Mouse (Mus musculus): ENCODE results near the gene Fndc10. TPM values are rescaled to one million over a fixed set of nuclear protein-coding genes. Genes with fewer than 3 reads are reported as not detected.

Gene Fndc10
- polyA plus RNA-seq (2015; fragmentation: Nextera tagmentation; extraction: Ambion mirVana): 26.3 and 55.7 TPM in 2 replicates

DNA sequence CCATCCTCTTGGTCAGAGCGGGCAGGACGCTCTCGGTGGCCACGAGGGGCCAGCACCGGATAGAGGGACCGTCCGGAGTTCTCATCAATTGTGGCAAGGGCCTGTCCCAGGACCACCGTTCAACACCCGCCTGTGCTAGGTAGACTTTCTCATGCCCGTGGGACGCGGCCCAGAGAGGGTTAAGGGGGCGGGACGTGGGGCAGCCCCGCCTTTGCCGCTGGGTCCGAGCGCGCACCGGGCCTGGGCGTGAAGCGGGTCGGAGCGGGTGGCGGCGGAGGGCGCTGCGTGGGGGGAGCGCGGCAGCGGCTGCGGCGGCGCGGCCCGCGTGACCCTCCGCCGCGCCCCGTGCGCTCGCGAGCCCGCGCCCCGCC is at the start of gene Fndc10:
Fndc10 (plus strand) TSS at position 232 of the 371 bp plus-strand sequence.

DNA sequence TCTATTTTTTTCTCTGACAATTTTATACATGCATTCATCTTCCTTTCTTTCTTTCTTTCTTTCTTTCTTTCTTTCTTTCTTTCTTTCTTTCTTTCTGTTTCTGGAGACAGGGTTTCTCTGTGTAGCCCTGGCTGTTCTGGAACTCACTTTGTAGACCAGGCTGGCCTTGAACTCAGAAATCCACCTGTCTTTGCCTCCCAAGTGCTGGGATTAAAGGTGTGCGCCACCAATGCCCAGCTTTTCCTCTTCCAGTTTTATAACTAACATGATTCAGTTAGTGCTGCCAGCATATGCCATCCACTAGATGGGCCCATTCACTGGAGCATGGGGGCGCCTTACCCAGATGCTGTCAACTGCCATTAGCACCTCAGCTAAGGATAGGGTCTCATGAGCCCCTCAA is 48.8 kb upstream of the Fndc10 start, which contains the start of gene Gm10563:
Gm10563 (minus strand) TSS at position 101 of the 400 bp plus-strand sequence.

DNA sequence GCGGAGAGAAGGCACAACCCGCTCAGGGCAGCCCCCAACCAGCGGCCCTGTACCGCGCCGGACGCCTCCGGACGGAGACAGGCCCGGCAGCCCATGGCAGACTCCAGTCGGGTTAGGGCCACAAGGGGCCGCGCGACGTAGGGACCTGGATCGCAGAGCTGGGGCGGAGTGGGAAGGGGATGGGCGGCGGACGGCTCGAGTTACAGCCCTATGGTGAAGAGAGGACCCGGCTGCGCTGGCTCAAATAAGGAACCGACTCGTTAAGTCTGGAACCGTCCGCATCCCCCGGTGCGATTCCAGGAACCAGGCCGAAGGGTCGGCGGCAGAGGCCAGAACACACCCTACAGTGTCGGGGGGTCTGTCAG is 41.1 kb upstream of the Fndc10 start, which contains the start of gene Mmp23:
Mmp23 (minus strand) TSS at position 299 of the 365 bp plus-strand sequence.

DNA sequence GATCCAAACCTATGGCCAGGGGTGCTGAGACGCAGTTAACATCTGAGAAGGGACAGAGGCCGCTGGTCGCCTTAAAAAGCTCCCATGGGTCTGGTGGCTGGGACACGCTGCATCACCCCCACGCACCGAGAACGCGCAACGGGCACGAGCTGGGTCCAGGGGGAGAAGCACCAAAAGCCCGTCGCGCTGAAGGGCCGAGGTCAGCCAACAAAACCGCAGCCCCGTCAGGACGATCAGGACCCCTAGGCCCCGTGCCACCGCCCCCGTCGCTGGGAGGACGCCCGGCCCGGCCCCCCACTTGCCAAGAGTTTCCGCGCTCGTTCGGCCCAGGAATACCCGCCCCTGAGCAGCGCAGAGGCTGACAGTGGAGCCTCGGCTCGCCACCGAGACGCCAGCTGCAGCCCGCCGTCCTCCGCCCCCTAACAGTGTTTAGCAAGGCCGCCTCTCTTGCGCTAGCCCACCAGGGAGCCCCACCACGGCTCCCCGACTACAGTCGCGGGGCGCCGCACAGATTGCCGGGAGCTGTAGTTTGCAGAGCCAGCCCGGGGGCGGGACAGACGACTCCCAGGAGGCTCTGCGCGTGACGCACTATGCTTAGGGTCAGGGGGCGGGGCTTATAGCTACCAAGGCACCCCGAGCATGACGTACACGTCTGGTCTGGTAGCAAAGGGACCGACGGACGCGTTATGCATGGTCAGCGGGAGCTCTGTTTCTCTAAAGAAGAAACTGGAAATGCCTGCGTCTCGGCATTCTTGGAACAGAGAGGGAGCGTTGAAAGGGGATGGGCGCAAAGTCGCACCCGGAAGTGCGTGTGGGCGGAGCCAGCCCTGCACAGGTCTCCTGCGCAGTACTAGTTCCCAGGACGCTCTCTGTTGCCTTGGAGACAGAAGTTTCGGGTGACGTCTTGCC is 25.2 kb upstream of the Fndc10 start, which contains the start of gene Mib2:
Mib2 (minus strand) TSS at position 510 of the 909 bp plus-strand sequence.

GRCm38 (mm10) chr4:155704721-155705591 is 10.8 kb downstream of the Fndc10 start, which contains the start of gene Ssu72:
Gene Ssu72, plus strand, starts transcription at chr4:155704800.

GRCm38 (mm10) chr4:155734350-155734941 is 40.3 kb downstream of the Fndc10 start, which contains the start of gene Tmem240:
Gene Tmem240, plus strand, starts transcription at chr4:155734800.

Other genes starting within 250 kb of the Fndc10 start
- 6.4 and 21.3 TPM in 2 replicates for gene Tmem52, start 225.2 kb upstream of the Fndc10 start, polyA plus RNA-seq (2015; fragmentation: Nextera tagmentation; extraction: Ambion mirVana)
- 289 and 296 TPM in 2 replicates for gene Gnb1, start 203.0 kb upstream of the Fndc10 start, polyA plus RNA-seq (2015; fragmentation: Nextera tagmentation; extraction: Ambion mirVana)
- gene Nadk, start 132.0 kb upstream of the Fndc10 start, polyA plus RNA-seq (2015; fragmentation: Nextera tagmentation; extraction: Ambion mirVana): 69.7 and 136 TPM in 2 replicates
- 5.8 and 7.8 TPM in 2 replicates for gene Slc35e2, start 92.9 kb upstream of the Fndc10 start, polyA plus RNA-seq (2015; fragmentation: Nextera tagmentation; extraction: Ambion mirVana)
- 40.5 and 62.6 TPM in 2 replicates for gene Cdk11b, start 69.5 kb upstream of the Fndc10 start, polyA plus RNA-seq (2015; fragmentation: Nextera tagmentation; extraction: Ambion mirVana)
- not detected in 2 replicates for gene Gm10563, start 48.9 kb upstream of the Fndc10 start, polyA plus RNA-seq (2015; fragmentation: Nextera tagmentation; extraction: Ambion mirVana)
- 73.1 and 96.3 TPM in 2 replicates for gene Mmp23, start 41.0 kb upstream of the Fndc10 start, polyA plus RNA-seq (2015; fragmentation: Nextera tagmentation; extraction: Ambion mirVana)
- 22.3 and 24.1 TPM in 2 replicates for gene Mib2, start 25.1 kb upstream of the Fndc10 start, polyA plus RNA-seq (2015; fragmentation: Nextera tagmentation; extraction: Ambion mirVana)
- 224 and 227 TPM in 2 replicates for gene Ssu72, start 10.5 kb downstream of the Fndc10 start, polyA plus RNA-seq (2015; fragmentation: Nextera tagmentation; extraction: Ambion mirVana)
- gene Tmem240, start 40.5 kb downstream of the Fndc10 start, polyA plus RNA-seq (2015; fragmentation: Nextera tagmentation; extraction: Ambion mirVana): 0.79 and 1.4 TPM in 2 replicates
- 32.3 and 51.0 TPM in 2 replicates for gene Atad3a, start 66.8 kb downstream of the Fndc10 start, polyA plus RNA-seq (2015; fragmentation: Nextera tagmentation; extraction: Ambion mirVana)
- gene Vwa1, start 80.4 kb downstream of the Fndc10 start, polyA plus RNA-seq (2015; fragmentation: Nextera tagmentation; extraction: Ambion mirVana): 8.0 and 13.1 TPM in 2 replicates
- 0.19 and 0.60 TPM in 2 replicates for gene Tmem88b, start 91.5 kb downstream of the Fndc10 start, polyA plus RNA-seq (2015; fragmentation: Nextera tagmentation; extraction: Ambion mirVana)
- gene Ankrd65, start 96.1 kb downstream of the Fndc10 start, polyA plus RNA-seq (2015; fragmentation: Nextera tagmentation; extraction: Ambion mirVana): 0.15 TPM in 1 of 2 replicates, not detected in the other
- gene Mrpl20, start 108.5 kb downstream of the Fndc10 start, polyA plus RNA-seq (2015; fragmentation: Nextera tagmentation; extraction: Ambion mirVana): 301 and 408 TPM in 2 replicates
- 73.0 and 127 TPM in 2 replicates for gene Ccnl2, start 118.1 kb downstream of the Fndc10 start, polyA plus RNA-seq (2015; fragmentation: Nextera tagmentation; extraction: Ambion mirVana)
- gene Aurkaip1, start 136.9 kb downstream of the Fndc10 start, polyA plus RNA-seq (2015; fragmentation: Nextera tagmentation; extraction: Ambion mirVana): 316 and 348 TPM in 2 replicates
- 159 and 249 TPM in 2 replicates for gene Mxra8, start 145.3 kb downstream of the Fndc10 start, polyA plus RNA-seq (2015; fragmentation: Nextera tagmentation; extraction: Ambion mirVana)
- gene Dvl1, start 153.1 kb downstream of the Fndc10 start, polyA plus RNA-seq (2015; fragmentation: Nextera tagmentation; extraction: Ambion mirVana): 11.9 and 14.2 TPM in 2 replicates
- gene Tas1r3, start 169.0 kb downstream of the Fndc10 start, polyA plus RNA-seq (2015; fragmentation: Nextera tagmentation; extraction: Ambion mirVana): 0.14 and 0.16 TPM in 2 replicates
- gene Cptp, start 175.1 kb downstream of the Fndc10 start, polyA plus RNA-seq (2015; fragmentation: Nextera tagmentation; extraction: Ambion mirVana): 7.7 and 9.1 TPM in 2 replicates
- gene Ints11, start 175.2 kb downstream of the Fndc10 start, polyA plus RNA-seq (2015; fragmentation: Nextera tagmentation; extraction: Ambion mirVana): 30.5 and 36.0 TPM in 2 replicates
- 26.3 and 34.6 TPM in 2 replicates for gene Pusl1, start 197.4 kb downstream of the Fndc10 start, polyA plus RNA-seq (2015; fragmentation: Nextera tagmentation; extraction: Ambion mirVana)
- gene Acap3, start 197.5 kb downstream of the Fndc10 start, polyA plus RNA-seq (2015; fragmentation: Nextera tagmentation; extraction: Ambion mirVana): 10.5 and 15.9 TPM in 2 replicates
- gene Ube2j2, start 249.5 kb downstream of the Fndc10 start, polyA plus RNA-seq (2015; fragmentation: Nextera tagmentation; extraction: Ambion mirVana): 79.0 and 89.5 TPM in 2 replicates